Mouse (Mus musculus) embryonic facial prominence, embryonic 10.5 days (tissue): Measurements from ENCODE around the gene Lep. TPM values are rescaled to one million over a fixed set of nuclear protein-coding genes. Genes with fewer than 3 reads are reported as not detected.

ENCODE experiments used
- DNase-seq: peaks from one replicate; pipeline ENCODE4 v3.0.0-alpha.2; 2017; ENCODE audit warnings: low spot score
- H3K27ac ChIP-seq: fragments of 300-500 bp; sonication (generic); replicated peaks from 2 replicates; pipeline ENCODE4 v1.5.1; 2016; ENCODE audit warnings: mild to moderate bottlenecking
- H3K27me3 ChIP-seq: fragments of 300-500 bp; sonication (generic); replicated peaks from 2 replicates; pipeline ENCODE4 v1.6.1; 2016; ENCODE audit warnings: low read depth, mild to moderate bottlenecking; ENCODE audit not compliant: poor library complexity, severe bottlenecking
- H3K36me3 ChIP-seq: fragments of 300-500 bp; sonication (generic); replicated peaks from 2 replicates; pipeline ENCODE4 v1.6.1; 2016; ENCODE audit warnings: mild to moderate bottlenecking, moderate library complexity
- H3K4me1 ChIP-seq: fragments of 300-500 bp; sonication (generic); 2 replicates; pipeline ENCODE4 v1.6.1; 2016
- H3K4me3 ChIP-seq: fragments of 300-500 bp; sonication (generic); 2 replicates; pipeline ENCODE4 v1.5.1; 2016; ENCODE audit warnings: mild to moderate bottlenecking, moderate library complexity
- H3K9me3 ChIP-seq: fragments of 300-500 bp; sonication (generic); 2 replicates; pipeline ENCODE4 v1.6.1; 2016; ENCODE audit warnings: mild to moderate bottlenecking
- WGBS: fragments of 180-500 bp; shearing (Covaris S2); methylation state at CpG from one replicate; pipeline ENCODE4 v1.1.7; 2016; 5-methylcytosine and 5-hydroxymethylcytosine counted together
- microRNA-seq: library from miRNA; unstranded; fragments of <30 nt; microRNA quantifications from one replicate; pipeline ENCODE4, GENCODE M21; 2017
- polyA plus RNA-seq: library from polyadenylated mRNA; unstranded; fragments of >200 nt; fragmentation: Nextera tagmentation; extraction: Ambion mirVana; gene quantifications from 2 replicates; pipeline ENCODE4 v1.2.1, GENCODE M21; 2016

The Lep gene
- polyA plus RNA-seq, 1 experiment from 2014 or later = not detected

DNA sequence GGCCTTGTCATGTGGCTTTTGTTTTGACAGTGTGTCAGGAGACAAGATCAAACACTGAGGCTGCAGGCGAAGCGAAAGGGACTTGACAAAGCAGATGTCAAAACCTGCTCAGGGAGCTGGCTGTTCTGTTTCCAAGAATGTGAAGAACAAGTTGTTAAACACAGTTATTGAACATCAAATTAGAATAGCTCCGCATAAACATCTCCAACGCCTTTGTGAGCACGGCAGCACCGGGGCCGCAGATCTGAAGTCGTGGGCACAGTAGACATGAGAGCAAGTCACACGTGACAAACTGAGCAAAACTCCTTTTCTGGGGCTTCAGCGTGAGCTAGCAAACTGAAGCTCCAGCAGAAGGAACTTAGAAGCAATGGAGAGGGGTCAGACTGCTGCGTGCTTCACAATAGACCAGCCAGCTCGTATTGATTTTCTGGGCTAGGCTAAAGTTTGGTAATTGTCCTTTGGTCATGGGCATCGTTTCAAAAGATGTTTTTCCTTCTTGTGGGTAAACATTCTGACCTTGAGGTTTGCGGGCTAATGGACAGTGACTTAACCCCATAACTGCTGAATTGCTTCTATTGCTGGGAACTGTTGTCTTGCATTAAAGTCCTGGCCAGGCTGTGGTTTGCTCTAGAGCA is 39.6 kb downstream of the Lep start:
- H3K36me3 ChIP-seq = no peaks in the 10 kb centered on the region
- no peaks in the 10 kb centered on the region for H3K27me3 ChIP-seq
- WGBS = 73% methylated on average over 14 of the region's 14 CpGs
- peaks cover 11% of the 10 kb centered on the region for H3K4me1 ChIP-seq
- H3K9me3 ChIP-seq = no peaks in the 10 kb centered on the region
- no peak for DNase-seq
- no peak overlapping the region for H3K27ac ChIP-seq
- H3K4me3 ChIP-seq = no peak overlapping the region

DNA sequence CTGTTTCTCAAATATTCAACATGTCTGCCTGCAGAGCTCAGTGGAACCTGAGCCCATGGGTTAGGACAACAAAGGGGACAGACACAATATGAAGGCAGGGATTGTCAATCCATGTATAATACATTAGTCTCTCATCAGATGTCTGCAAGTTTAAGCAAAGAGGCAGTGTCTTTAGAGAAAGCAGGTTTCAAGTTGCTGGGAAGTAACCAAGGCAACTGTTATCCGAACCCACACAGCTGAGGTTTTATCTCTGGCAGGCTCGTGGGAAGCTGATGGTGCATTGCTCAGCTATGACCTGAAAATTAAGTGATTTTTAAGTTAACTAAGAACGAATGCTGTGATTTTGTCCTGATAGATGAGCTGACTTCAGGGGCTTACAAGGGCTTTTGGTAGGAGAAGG is 40.4 kb downstream of the Lep start:
- DNase-seq = no peak
- no peaks in the 10 kb centered on the region for H3K27me3 ChIP-seq
- H3K9me3 ChIP-seq = no peaks in the 10 kb centered on the region
- H3K36me3 ChIP-seq = no peaks in the 10 kb centered on the region
- H3K4me1 ChIP-seq = peaks cover 11% of the 10 kb centered on the region
- H3K4me3 ChIP-seq = no peak overlapping the region
- no peak overlapping the region for H3K27ac ChIP-seq
- WGBS = 44% methylated on average over 3 of the region's 3 CpGs

DNA sequence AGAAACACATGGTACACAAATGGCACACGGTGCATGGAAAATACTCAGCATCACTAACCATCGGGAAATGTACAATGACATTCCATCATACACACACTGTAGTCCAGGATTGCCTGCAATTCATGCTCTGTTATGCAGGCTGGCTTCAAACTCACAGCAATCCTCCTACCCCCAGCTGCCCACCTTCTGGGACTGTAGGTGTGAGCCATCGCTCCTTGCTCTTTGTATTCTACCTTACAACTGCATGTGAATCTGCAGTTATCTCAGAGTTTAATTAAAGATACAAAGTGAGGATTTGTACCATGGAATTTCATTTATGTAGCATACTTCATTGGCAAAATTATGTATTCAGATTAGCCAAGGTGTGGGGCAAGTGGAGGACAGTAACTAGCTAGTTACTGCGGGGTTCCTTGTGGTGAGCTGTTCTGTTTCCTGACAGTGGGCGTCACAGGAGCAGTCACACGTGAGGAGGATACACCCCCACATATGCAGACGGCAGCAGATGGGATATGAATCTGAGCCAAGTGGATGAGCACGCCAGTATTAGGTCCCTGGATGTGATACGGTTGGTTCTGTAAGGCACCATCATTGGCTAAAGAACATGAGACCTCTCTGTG is 41.3 kb downstream of the Lep start:
- no peak overlapping the region for H3K4me3 ChIP-seq
- H3K9me3 ChIP-seq = no peaks in the 10 kb centered on the region
- 93% methylated on average over 9 of the region's 9 CpGs for WGBS
- H3K27ac ChIP-seq = no peak overlapping the region
- H3K27me3 ChIP-seq = no peaks in the 10 kb centered on the region
- no peaks in the 10 kb centered on the region for H3K36me3 ChIP-seq
- peaks cover 11% of the 10 kb centered on the region for H3K4me1 ChIP-seq
- DNase-seq = no peak

DNA sequence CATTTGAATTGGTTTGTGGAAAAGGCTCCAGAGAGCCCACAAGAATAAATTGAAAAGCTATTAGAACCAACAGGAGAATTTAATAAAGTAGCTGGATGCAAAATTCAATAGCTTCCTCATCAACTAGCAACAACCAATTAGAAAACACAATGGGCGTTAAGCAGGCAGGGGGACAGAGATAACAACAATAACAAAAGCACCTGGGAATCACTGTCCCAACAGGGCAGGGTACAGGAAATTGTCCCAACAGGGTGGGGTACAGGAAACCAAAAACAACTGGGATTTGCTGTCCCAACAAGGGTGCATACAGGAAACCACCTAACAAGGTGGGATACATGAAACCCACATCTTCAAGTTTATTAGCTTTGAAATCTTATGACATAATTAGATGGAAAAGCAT is 48.4 kb downstream of the Lep start:
- no peak overlapping the region for H3K4me3 ChIP-seq
- H3K27ac ChIP-seq = no peak overlapping the region
- 77% methylated on average over 1 of the region's 1 CpGs for WGBS
- no peaks in the 10 kb centered on the region for H3K27me3 ChIP-seq
- peaks cover 16% of the 10 kb centered on the region; the same call in 1 of the 2 replicates for H3K9me3 ChIP-seq
- H3K36me3 ChIP-seq = no peaks in the 10 kb centered on the region
- no peaks in the 10 kb centered on the region for H3K4me1 ChIP-seq
- no peak for DNase-seq

DNA sequence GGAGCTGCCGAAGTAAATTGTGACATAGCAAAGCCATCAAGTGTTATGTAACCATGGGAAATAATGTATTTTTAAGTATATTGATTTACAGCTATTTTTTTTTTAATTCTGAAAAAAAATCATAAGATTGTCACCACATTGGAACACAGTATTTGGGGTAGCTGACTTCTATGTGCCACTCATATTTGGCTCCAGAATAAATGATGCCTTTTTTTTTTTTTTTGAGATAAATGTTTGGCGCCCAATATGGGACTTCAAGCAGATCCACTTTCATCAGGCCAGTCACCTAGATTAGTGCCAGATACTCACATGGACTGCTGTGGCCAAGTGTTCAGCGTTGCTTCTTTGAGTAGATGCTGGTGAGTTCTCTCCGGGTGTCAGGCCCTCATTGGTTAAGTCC is 51.5 kb downstream of the Lep start:
- Histone ChIP-seq H3K9me3 (peaks cover 16% of the 10 kb centered on the region; the same call in 1 of the 2 replicates), H3K36me3 (no peaks in the 10 kb centered on the region), H3K27me3 (no peaks in the 10 kb centered on the region), H3K27ac (no peak overlapping the region), H3K4me3 (no peak overlapping the region), H3K4me1 (no peaks in the 10 kb centered on the region)
- DNase-seq = no peak
- 89% methylated on average over 4 of the region's 4 CpGs for WGBS

DNA sequence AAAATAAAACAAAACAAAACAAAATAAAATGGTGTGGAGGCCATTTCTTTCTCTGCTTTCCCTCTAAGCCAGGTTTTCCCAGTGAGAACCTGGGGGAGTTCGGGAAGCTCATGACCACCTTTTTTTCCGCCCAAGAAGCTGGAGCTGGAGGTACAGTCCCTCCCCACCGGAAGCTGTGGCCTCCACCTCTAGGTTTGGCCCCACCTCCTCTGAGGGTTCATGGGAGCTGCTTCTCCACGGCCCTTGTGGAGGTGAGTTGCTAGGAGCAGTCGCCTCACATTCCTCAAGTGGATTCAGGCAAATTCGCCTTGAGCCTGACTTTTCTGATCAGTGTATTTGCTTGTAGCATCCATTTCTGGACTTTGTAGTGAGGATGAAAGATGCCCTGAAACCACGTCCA is 55.7 kb downstream of the Lep start:
- DNase-seq = no peak
- Histone ChIP-seq H3K27ac (no peak overlapping the region), H3K4me3 (no peak overlapping the region), H3K36me3 (no peaks in the 10 kb centered on the region), H3K9me3 (peaks cover 16% of the 10 kb centered on the region; the same call in 1 of the 2 replicates), H3K27me3 (no peaks in the 10 kb centered on the region), H3K4me1 (no peaks in the 10 kb centered on the region; the same call in 1 of the 2 replicates)
- WGBS = 72% methylated on average over 7 of the region's 7 CpGs

DNA sequence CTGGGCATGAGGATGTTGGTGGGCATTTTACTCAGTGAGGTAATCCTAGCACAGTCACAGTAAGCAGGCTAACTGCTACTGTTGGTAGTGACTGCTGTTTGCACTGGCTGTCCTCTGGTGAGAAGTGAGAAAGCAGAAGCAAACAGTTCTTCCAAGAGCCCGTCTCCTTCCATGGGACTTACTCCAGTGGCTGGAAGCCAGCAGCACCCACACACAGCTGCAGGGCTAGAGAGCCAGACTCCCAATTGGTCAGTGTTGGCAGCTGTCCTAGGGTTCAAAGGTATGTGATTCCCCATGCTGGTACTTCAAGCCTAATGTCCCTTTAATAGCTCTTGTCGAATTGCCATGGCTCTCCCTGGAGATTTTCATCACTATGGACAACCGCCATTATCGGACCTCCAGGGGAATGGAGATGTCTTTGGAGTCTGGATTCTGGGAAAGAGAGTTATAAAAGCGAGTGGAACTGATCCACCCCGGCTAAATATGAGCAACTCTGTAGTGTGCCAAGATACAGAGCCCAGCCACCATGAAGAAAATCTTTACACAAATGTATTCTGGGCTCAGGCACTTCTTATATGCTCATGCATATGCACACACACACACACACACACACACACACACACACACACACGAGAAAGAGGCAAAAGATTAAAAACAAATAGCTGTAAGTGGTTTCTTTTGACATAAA is 57.5 kb downstream of the Lep start:
- Histone ChIP-seq H3K36me3 (0 out of 2 replicates have a peak, but pooled peaks cover 6% of the 10 kb centered on the region), H3K27ac (no peak overlapping the region), H3K27me3 (no peaks in the 10 kb centered on the region), H3K9me3 (no peaks in the 10 kb centered on the region), H3K4me1 (no peaks in the 10 kb centered on the region; the same call in 1 of the 2 replicates), H3K4me3 (no peak overlapping the region)
- WGBS = 76% methylated on average over 7 of the region's 7 CpGs
- DNase-seq = no peak

DNA sequence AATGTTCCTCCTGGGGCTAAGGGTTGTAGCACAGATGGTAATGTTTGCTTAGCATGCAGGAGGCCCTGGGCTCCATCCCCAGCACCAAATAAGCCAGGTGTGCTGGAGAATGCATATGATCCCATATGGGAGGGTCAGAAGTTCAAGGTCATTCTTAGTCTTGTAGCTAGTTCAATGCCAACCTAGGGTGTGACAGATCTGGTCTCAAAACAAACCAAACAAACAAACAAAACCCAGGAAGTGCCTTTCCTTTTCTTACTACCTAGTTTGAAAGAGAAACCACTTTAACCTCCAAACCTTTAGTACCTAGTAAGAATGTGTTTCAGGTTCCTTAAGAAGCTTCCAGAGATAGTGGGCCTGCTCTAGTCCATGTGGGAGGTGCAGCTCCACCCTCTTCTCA is 58.2 kb downstream of the Lep start:
- H3K27ac ChIP-seq = no peak overlapping the region
- DNase-seq = no peak
- no peaks in the 10 kb centered on the region for H3K27me3 ChIP-seq
- no peaks in the 10 kb centered on the region; the same call in 1 of the 2 replicates for H3K4me1 ChIP-seq
- H3K36me3 ChIP-seq = peaks cover 12% of the 10 kb centered on the region
- no peaks in the 10 kb centered on the region for H3K9me3 ChIP-seq
- H3K4me3 ChIP-seq = no peak overlapping the region

DNA sequence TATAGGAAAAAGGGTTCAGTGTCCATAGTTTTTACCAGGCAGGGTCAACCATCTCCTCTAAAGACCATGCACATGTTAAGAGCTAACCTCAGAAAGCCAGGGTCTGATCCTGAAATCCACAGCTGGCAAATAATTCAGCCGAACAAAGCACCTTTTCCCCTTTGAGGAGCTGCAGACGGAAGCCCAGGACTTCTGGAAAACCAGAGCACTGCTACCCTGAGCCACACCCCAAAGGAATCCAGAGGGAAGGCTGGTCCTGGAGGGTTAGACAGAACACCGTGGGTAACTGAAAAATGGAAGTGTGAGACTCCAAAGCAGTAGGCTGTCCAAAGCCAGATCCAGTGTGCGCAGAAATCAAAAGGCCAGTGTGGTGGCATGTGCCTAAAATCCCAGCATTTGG is 58.9 kb downstream of the Lep start:
- Histone ChIP-seq H3K4me1 (peaks cover 4% of the 10 kb centered on the region), H3K9me3 (no peaks in the 10 kb centered on the region), H3K27me3 (no peaks in the 10 kb centered on the region), H3K36me3 (peaks cover 18% of the 10 kb centered on the region), H3K4me3 (no peak overlapping the region), H3K27ac (no peak overlapping the region)
- no peak for DNase-seq
- WGBS = 75% methylated on average over 4 of the region's 4 CpGs

DNA sequence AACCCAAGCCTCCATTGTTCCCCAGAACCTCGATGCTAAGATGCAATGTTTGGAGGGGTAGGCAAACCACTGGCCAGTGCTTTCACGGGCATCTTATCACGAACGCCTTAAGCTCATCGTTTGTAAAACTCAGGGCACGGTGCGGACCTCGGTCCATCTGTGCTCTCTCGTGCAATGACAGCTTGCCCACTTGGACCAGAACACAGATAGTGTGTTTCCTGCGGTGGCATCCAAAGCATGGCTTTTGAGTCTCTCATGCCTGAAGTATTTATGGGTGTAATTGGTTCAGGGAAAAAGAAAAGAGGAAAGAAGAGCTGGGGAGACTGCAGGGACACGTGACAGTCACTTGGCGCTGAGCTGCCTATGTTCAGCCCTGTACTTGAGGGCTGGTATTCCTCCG is 60.0 kb downstream of the Lep start:
- 89% methylated on average over 13 of the region's 13 CpGs for WGBS
- Histone ChIP-seq H3K4me3 (no peak overlapping the region), H3K27me3 (no peaks in the 10 kb centered on the region), H3K36me3 (peaks cover 28% of the 10 kb centered on the region), H3K4me1 (peaks cover 9% of the 10 kb centered on the region), H3K27ac (no peak overlapping the region), H3K9me3 (no peaks in the 10 kb centered on the region)
- DNase-seq = no peak

Small RNAs within 50 kb of the gene (microRNA-seq; reads per million reads assigned to microRNA genes)
- 0.91 reads per million for gene Mir129-1

Other genes starting within 250 kb of the Lep start
- 0.79 and 0.98 TPM in 2 replicates for gene Lrrc4, start 228.5 kb upstream of the Lep start, polyA plus RNA-seq
- 53.9 and 60.6 TPM in 2 replicates for gene Rbm28, start 104.8 kb downstream of the Lep start, polyA plus RNA-seq
- gene Prrt4, start 119.4 kb downstream of the Lep start, polyA plus RNA-seq = 1.9 and 2.0 TPM in 2 replicates
- gene Impdh1, start 156.1 kb downstream of the Lep start, polyA plus RNA-seq = 44.7 and 50.2 TPM in 2 replicates
- 35.3 and 39.9 TPM in 2 replicates for gene Hilpda, start 212.3 kb downstream of the Lep start, polyA plus RNA-seq
- 0.25 and 0.34 TPM in 2 replicates for gene Fam71f2, start 219.4 kb downstream of the Lep start, polyA plus RNA-seq